Mouse (Mus musculus): ENCODE results near the gene Htr1d. TPM values are rescaled to one million over a fixed set of nuclear protein-coding genes. Genes with fewer than 3 reads are reported as not detected.

Gene Htr1d
- polyA plus RNA-seq, 1 experiment from 2014 or later, result not detected

DNA sequence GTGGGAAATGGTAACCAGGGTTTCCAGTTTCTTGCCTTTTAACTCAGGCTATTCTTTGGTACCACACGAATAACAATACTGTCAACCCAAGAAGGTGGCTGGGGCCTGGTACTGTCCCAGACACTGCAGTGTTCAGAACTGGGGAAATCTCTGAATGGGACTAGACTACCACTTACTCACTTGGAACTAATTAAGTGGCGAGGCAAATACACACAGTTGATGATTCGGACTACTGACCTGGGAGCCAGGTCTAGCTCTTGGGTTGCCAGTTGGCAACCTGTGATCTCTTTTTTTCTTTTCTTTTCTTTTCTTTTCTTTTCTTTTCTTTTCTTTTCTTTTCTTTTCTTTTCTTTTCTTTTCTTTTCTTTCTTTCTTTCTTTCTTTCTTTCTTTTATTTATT lies 29.0 kb downstream of the Htr1d start:
- DNase-seq (ENCODE audit: low spot score), result no peak

DNA sequence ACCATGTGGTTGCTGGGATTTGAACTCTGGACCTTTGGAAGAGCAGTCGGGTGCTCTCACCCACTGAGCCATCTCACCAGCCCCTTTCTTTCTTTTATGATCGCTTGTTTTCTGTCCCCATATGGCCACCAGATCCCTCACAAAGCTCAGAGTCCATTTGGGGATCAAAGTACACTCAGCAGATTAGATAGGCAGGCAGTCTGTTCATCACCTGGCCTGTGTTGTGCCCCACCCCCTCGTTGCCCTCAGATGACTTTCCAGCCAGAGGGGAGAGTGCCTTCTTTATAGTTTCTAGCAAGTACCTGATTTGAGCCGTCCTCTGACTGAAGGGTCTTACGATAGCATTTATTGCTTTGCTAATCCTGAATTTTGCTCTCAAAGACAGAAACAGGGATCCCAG lies 29.5 kb downstream of the Htr1d start:
- DNase-seq (ENCODE audit: low spot score), result no peak

- DNase-seq (ENCODE audit: low spot score), result peak; percentile 70
These were observed 31.5 kb downstream of the Htr1d start for GRCm38 (mm10) chr4:136454850-136455260.

DNA sequence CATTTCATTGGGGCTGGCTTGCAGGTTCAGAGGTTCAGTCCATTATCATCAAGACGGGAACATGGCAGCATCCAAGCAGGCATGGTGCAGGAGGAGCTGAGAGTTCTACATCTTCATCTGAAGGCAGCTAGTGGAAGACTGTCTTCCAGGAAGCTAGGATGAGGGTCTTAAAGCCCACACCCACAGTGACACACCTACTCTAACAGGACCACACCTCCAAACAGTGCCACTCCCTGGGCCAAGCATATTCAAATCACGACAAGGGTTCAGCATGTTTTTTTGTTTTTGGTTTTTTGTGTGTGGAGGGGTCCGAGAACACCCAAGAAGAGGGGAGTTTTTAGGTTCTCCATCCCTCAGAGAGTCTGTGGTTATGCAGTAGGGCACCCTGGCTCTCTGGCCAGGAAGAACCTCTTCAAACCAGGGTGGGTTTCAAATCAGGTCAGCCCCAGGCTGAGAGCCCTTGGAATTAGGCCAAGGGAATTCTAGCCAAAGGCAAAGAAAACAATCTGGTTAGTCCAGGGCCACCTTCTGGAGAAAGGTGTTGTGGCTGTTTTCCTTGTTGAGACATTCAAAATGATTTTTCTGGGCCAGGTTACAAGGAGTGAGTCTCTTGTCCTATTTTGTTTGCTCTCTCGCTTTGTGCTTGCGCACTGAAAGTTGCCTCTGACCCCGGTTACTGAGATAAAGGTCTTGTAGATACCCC lies 33.3 kb downstream of the Htr1d start:
- DNase-seq (ENCODE audit: low spot score), result no peak

DNA sequence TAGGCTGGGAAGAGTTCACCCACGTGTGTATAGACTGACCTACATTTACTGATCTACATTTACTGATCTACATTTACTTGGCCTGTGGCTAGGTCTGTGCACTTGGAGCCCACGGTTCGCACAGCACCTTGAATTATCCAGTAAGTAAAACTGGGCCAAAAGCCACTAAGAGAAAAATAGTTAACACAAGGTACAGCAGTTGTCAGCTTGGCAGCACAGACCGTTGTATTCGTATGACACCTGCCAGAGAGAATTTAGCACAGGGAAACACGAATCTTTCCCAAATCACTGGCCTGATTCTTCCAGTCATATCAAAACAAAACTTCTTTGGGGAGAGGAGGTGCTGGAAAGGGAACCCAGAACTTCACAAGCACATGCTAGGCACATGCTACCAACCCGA lies 35.0 kb downstream of the Htr1d start:
- no peak for DNase-seq (ENCODE audit: low spot score)

DNA sequence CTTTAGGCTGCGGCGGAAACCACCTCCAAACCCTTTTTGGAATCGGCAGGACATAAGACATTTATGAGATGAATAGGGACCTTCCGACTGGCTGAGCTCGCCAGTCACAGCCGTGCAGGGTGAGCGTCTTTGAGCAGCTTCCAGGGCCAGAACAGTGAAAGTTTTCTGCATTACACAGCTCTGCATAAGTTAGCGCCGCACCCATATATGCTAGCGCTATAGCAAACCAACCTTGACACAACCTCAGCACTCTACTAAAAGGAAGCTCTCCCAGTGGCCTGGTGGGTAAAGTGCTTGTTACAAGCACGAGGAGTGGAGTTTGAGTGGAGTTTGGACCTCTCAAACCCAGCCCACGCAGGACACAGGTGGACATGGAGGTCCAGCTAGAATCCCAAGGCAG lies 35.9 kb downstream of the Htr1d start:
- DNase-seq (ENCODE audit: low spot score), result no peak

DNA sequence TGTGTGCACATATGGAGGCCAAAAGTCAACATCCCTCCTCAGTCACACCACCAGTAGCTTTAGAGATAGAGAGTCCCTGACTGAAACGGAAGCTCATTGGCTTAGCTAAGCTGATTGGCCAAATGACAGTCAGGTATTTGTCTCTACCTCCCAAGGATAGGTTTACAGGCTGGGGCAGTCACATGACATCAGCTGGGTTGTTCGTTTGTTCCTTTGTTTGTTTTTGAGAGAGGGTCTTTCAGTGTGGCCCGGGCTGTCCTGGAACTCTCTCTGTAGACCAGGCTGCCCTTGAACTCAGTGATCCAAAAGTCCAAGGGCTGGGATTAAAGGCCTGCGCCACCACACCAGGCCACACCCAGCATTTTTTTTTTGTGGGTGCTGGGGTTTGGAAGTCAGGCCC lies 37.9 kb downstream of the Htr1d start:
- DNase-seq (ENCODE audit: low spot score), result no peak

DNA sequence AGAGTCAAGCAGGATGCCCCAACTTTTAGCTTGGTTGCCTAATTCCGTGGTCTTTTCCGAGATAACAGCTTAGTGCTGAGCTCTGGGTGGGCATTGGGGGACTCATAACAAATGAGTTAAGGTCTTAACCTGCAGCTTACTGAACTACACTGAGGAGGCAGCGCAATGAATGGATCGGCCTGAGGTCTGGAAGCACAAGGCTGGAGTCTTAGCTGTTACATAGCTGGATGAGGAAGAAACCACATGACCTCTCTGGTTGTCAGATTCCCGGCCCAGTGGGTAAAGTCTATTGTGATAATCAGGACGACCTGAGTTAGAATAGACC lies 38.4 kb downstream of the Htr1d start:
- DNase-seq (ENCODE audit: low spot score), result no peak

DNA sequence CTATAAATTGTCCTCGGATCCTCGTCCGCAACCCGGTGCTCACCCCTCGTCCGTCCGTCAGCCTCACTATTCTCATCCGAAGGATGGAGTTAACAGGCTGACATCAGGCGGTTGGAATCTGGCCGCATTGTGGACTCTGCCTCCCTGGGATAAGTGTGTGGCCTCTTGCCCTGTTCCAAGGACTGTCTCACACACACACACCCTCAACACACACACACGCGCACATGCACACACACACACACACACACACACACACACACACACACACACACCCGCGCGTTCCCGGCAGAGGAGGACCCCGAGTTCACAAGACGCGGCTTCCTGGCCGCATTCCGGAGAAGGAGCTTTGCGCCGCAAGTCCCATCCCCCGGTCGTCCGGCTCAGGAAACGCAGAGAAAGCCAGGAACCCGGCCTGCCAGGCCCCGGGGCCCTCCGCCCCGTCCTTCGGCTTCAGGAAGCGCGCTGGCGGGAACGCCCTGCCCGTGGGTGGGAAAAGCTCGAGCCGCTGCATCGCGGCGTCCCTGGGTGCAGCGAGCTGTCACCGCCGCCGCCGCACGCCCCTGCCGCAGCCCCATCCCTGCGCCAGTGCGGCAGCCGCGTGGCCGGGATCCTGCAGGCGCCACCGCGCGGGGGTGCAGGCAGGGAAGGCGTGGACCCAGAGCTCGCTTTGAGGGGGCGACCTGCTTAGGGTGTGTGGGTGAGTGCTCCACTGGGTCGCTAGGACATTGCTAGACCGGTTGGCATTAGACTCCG lies 38.9 kb downstream of the Htr1d start, which contains the start of gene 6030445D17Rik:
Gene 6030445D17Rik (plus strand): TSS at position 165 of the 753 bp plus-strand sequence.
- peak; percentile 36 for DNase-seq (ENCODE audit: low spot score)

DNA sequence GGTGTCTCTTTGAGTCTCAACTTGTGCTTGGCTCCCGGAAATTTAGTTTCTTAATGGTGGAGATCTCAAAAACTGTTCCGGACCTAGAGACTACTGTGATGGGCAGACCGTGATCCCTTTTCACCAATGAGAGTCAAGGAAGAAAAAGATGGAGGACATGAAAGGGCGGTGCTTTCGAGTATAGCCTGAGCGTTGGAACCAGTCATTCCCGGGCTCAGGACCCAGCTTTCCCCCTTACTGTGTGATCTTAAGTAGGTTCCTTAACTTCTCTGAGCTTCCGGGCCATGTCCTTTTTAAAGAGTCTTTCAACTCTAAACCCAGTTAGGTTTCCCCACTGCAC lies 39.5 kb downstream of the Htr1d start:
- DNase-seq (ENCODE audit: low spot score), result no peak

DNA sequence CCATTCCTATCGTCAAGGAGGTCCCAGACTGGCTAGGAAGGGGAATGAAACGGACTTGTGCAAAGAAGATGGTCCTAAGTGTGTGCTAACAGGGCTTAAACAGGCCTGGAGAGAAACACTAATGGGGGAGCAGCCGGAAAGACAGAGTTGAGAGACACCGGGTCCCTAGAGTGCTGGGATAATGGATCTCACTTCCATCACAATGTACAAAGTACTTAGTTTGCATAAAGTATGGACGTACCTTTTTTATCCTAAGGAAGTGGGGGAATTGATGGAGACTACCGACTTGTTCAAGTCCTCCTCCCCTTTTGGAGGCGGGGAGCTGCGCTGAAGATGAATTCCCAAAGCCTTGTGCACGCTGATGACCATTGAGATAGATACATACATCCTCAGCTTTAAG lies 40.1 kb downstream of the Htr1d start:
- DNase-seq (ENCODE audit: low spot score), result no peak

DNA sequence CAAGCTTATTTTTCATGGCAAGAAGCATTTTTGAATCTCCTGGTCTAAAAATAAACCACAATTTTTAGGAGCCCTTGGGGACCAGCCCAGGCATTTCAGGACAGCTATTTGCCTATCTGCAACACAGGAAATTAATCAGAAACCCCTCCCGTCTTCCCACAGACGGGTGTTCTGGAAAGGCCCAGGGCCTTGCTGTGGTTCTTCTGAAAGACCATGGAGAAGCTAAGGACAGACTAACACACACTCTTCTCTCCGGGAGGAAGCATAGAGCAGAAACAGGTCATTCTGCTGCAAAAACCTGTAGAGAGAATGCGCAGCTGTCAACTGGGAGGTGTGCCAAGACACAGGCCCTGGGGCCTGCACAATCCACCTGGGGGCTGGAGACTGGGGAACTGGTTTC lies 42.9 kb downstream of the Htr1d start:
- DNase-seq (ENCODE audit: low spot score), result no peak

DNA sequence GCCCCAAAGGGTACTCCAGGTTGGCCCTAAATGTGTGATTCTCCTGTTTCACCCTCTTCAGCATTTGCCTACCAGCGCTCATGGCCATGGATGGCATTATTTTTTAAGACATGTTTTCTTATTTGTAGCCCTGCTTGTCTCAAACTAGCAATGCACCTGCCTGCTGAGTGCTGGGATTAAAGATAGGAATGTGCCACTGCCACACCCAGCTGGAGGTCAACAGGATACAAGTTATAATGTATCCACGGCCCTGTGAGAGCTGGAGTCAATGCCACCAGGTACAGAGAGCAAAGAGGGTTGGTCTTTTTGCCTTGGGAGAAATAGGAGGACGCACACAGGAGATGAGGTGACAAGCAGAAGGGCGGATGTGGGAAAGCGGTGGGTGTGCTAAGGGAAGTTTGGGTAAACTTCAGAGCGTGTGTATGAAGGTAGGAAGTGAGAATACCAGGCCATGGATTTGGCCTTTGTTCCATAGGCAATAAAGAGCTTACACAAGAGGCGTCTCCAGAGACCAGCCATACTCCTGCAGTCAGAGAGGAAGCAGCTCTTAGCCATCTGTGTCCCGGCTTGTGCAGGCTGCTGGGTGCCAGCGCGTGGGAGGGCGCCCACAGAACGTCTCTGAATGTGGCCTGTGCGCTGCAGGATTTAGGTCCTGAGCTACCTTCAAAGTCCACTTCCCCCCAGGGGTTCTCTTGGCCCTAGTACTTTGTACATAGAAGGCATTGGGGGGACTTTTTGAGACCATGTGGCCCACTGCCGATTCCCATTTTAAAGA lies 45.4 kb downstream of the Htr1d start:
- DNase-seq (ENCODE audit: low spot score), result no peak

DNA sequence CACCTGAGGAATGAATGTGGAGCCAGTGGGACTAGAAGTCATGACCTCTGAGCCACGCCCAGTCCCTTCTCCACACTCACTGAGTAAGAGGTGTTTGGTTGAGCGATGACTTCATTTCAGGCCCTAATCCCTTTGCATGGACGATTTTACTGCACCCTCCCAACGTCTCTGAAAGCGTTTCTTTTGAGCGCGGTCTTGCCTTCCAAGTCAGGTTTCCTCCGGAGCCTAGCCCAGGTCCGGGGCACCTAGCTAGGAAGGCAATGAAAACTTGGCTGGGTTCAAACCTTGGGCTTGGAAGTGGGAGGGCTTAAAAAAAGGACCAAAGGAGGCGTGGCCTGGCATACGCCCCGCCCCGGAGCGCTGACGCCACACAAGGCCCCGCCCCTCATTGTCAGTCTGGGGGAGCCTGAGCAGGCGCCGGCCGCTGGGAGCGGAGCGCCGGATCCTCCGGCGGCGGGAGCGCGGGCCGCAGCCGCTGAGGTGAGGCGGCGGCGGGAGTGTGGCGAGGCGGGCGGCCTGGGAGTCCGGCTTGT lies 46.1 kb downstream of the Htr1d start, which contains the start of gene Luzp1:
Gene Luzp1 (plus strand): TSS at position 391 of the 533 bp plus-strand sequence.
- DNase-seq (ENCODE audit: low spot score), result peak; percentile 88

DNA sequence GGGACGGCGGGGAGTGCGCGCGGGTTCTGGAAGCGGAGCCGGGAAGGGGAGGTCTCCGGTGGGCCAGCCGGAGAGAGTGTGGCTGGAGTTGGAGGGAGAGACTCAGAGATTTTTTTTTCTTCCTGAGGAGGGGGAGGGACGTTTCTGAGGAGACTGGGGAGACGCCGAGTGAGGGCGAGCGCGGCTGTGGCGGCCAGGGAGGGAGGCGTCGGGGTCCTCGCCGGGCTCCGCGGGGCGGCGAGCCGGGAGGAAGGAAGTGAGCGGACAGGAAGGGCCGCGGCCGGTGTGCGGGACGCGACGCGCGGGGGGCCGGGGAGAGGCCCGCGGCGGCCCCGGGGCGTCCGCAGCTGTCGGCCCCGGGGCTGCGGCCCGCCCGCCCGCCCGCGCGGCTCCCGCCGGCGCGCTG lies 46.6 kb downstream of the Htr1d start:
- no peak for DNase-seq (ENCODE audit: low spot score)

DNA sequence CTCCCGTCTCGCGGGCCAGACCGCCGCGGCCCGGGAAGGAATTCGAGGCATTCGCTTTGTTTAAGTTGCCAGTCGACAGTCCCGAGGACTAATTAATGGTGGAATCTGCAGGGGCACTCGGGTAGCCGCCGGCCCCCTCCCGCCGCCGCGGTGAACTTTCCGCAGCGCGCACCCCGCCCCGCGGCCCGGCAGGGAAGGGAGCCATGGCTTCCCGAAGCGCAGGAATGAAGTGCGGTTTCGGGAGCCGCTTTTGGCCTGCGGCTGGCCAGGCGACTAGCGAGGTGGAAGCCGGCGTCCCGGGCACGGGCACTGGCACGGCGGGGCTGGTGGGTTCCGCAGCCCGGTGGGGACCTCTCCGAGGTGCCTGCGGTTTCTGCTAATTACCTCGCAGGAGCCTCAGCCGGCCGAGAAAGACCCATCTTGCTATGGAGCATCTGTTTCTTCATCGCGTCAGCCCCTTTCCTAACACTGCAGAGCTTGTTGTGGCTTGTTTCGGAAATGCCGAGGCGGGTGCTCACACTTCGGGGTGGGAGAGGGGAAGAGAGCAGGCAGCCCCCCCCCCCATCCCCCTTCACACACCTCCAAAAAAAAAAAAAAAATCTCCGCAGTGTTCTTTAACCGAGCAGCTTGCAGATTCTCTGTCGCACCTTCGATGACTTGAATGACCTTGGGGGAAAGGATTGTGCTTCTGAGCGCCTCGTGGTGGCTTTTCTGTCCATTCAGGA lies 47.2 kb downstream of the Htr1d start:
- peak; percentile 24 for DNase-seq (ENCODE audit: low spot score)

DNA sequence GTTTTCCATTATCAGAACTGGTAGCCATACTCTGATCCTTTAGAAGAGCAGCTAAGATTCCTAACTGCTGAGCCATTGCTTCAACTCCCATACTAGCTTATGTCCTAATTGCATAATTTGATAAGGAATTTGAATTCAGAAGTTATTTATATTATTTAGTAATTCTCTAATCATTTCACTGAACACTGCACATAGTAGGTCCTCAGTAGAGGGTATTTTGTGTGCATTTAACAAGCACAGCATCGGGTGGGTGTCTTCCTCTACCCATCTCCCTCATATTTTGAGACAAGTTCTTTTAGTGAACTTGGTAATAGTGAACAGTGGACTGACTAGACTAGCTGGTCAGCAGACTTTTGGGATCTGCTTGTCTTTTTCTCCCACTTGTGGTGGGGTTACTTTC lies 53.4 kb downstream of the Htr1d start:
- no peak for DNase-seq (ENCODE audit: low spot score)

GRCm38 (mm10) chr4:136486549-136486948 lies 63.2 kb downstream of the Htr1d start:
- no peak for DNase-seq (ENCODE audit: low spot score)

Data from thymus, postnatal 0 days (tissue).